24 mouse cellular contexts compared by ENCODE assay signal in genomic region chr9:51455690-51456089, GRCm38 (mm10).
DNase-seq lines count a peak whose midpoint lies in the region; ATAC-seq and TF ChIP-seq lines count a peak whose summit lies in the region.
"Had no signal": no experiment of that assay in that cellular context is flagged by ENCODE, and none has a peak within 500 bp of the region (broad histone marks: within the 10 kb centered on the region; RNA-seq: fewer than 3 reads in every experiment).

No protein-coding gene starts in this region.

- no peak for TF ChIP-seq CTCF in lung, adult 2 months (IDR thresholded peaks at IDR 0.05; ENCODE audit: insufficient read depth, low read length)

- H3K9ac ChIP-seq in embryonic facial prominence, embryonic 13.5 days, result no peak overlapping the region
- H3K9ac ChIP-seq in hindbrain, embryonic 12.5 days, result no peak overlapping the region
- H3K9ac ChIP-seq in hindbrain, embryonic 13.5 days, result no peak overlapping the region
- H3K9ac ChIP-seq in lung, embryonic 16.5 days (ENCODE audit: low read length), result no peak overlapping the region
- H3K9ac ChIP-seq in liver, embryonic 12.5 days, result no peak overlapping the region
- H3K9ac ChIP-seq: embryonic facial prominence, embryonic 12.5 days; forebrain, embryonic 13.5 days; liver, embryonic 15.5 days; midbrain, embryonic 15.5 days; neural tube, embryonic 12.5 days had no signal

- no peak for ATAC-seq in embryonic facial prominence, embryonic 13.5 days (ENCODE audit: insufficient number of reproducible peaks, insufficient read depth, low FRiP score, low TSS enrichment, low read depth)
- ATAC-seq in hindbrain, embryonic 12.5 days (ENCODE audit: low FRiP score), result no peak
- no peak for ATAC-seq in hindbrain, embryonic 13.5 days (ENCODE audit: low FRiP score)
- ATAC-seq in lung, embryonic 16.5 days (ENCODE audit: low read depth), result no peak
- no peak for ATAC-seq in liver, embryonic 12.5 days
- ATAC-seq: forebrain, embryonic 13.5 days; midbrain, embryonic 15.5 days had no signal

- WGBS in embryonic facial prominence, embryonic 13.5 days, result 37% methylated on average over 2 of the region's 2 CpGs
- WGBS in embryonic facial prominence, embryonic 10.5 days, result 57% methylated on average over 2 of the region's 2 CpGs
- 25% methylated on average over 2 of the region's 2 CpGs for WGBS in hindbrain, embryonic 12.5 days
- WGBS in hindbrain, embryonic 13.5 days, result 25% methylated on average over 2 of the region's 2 CpGs
- 40% methylated on average over 2 of the region's 2 CpGs for WGBS in lung, embryonic 16.5 days
- WGBS in lung, adult 2 months, result 51% methylated on average over 2 of the region's 2 CpGs
- 63% methylated on average over 2 of the region's 2 CpGs for WGBS in liver, embryonic 12.5 days (ENCODE audit: insufficient replicate concordance)

- no peaks in the 10 kb centered on the region for H3K9me3 ChIP-seq in embryonic facial prominence, embryonic 13.5 days
- H3K9me3 ChIP-seq in embryonic facial prominence, embryonic 10.5 days, result no peaks in the 10 kb centered on the region
- no peaks in the 10 kb centered on the region for H3K9me3 ChIP-seq in hindbrain, embryonic 12.5 days (replicated peaks)
- H3K9me3 ChIP-seq in hindbrain, embryonic 13.5 days, result no peaks in the 10 kb centered on the region
- no peaks in the 10 kb centered on the region for H3K9me3 ChIP-seq in lung, embryonic 16.5 days (ENCODE audit: control insufficient read depth, low read length)
- H3K9me3 ChIP-seq in liver, embryonic 12.5 days (replicated peaks), result no peaks in the 10 kb centered on the region
- H3K9me3 ChIP-seq: embryonic facial prominence, embryonic 12.5 days; forebrain, embryonic 13.5 days; liver, embryonic 15.5 days; megakaryocyte, embryonic 14.5 days; midbrain, embryonic 15.5 days; neural tube, embryonic 12.5 days had no signal

- DNase-seq in embryonic facial prominence, embryonic 10.5 days (ENCODE audit: low spot score), result no peak
- no peak for DNase-seq in lung, adult 2 months
- DNase-seq in layer of hippocampus, adult 9-10 months (ENCODE audit: low spot score), result no peak
- DNase-seq: cerebellum, adult 11-12 months; cerebellum, postnatal 14 days; gastrocnemius, postnatal 10 days; heart, postnatal 36 days; kidney, adult 9 months; kidney, postnatal 25 days; lung, postnatal 36 days; right cerebral cortex, postnatal 14 days; thymus, adult 2 months had no signal

- H3K36me3 ChIP-seq in embryonic facial prominence, embryonic 13.5 days, result no peaks in the 10 kb centered on the region
- H3K36me3 ChIP-seq in embryonic facial prominence, embryonic 10.5 days (replicated peaks), result no peaks in the 10 kb centered on the region
- H3K36me3 ChIP-seq in hindbrain, embryonic 12.5 days, result no peaks in the 10 kb centered on the region
- H3K36me3 ChIP-seq in hindbrain, embryonic 13.5 days, result no peaks in the 10 kb centered on the region
- H3K36me3 ChIP-seq in lung, embryonic 16.5 days (ENCODE audit: control insufficient read depth, insufficient read depth, low read length), result no peaks in the 10 kb centered on the region
- no peaks in the 10 kb centered on the region for H3K36me3 ChIP-seq in liver, embryonic 12.5 days
- H3K36me3 ChIP-seq: embryonic facial prominence, embryonic 12.5 days; liver, embryonic 15.5 days; midbrain, embryonic 15.5 days; neural tube, embryonic 12.5 days had no signal

- no peaks in the 10 kb centered on the region for H3K27me3 ChIP-seq in embryonic facial prominence, embryonic 13.5 days
- no peaks in the 10 kb centered on the region for H3K27me3 ChIP-seq in embryonic facial prominence, embryonic 10.5 days (replicated peaks; ENCODE audit: low read depth, poor library complexity, severe bottlenecking)
- no peaks in the 10 kb centered on the region for H3K27me3 ChIP-seq in hindbrain, embryonic 12.5 days
- H3K27me3 ChIP-seq in hindbrain, embryonic 13.5 days, result no peaks in the 10 kb centered on the region
- H3K27me3 ChIP-seq in lung, embryonic 16.5 days (ENCODE audit: control insufficient read depth, insufficient read depth, low read depth, low read length), result no peaks in the 10 kb centered on the region
- H3K27me3 ChIP-seq in liver, embryonic 12.5 days (replicated peaks), result no peaks in the 10 kb centered on the region
- H3K27me3 ChIP-seq: embryonic facial prominence, embryonic 12.5 days; forebrain, embryonic 13.5 days; liver, embryonic 15.5 days; megakaryocyte, embryonic 14.5 days; midbrain, embryonic 15.5 days; neural tube, embryonic 12.5 days had no signal

- peak overlapping the region; percentile 28; the same call in 1 of the 2 replicates for H3K27ac ChIP-seq in embryonic facial prominence, embryonic 13.5 days
- H3K27ac ChIP-seq in embryonic facial prominence, embryonic 10.5 days (replicated peaks), result no peak overlapping the region
- peak overlapping the region; percentile 14; the same call in 1 of the 2 replicates for H3K27ac ChIP-seq in hindbrain, embryonic 12.5 days
- no peak overlapping the region for H3K27ac ChIP-seq in hindbrain, embryonic 13.5 days
- H3K27ac ChIP-seq in lung, embryonic 16.5 days (ENCODE audit: low read length), result peak overlapping the region; percentile 23
- no peak overlapping the region for H3K27ac ChIP-seq in liver, embryonic 12.5 days
- H3K27ac ChIP-seq: embryonic facial prominence, embryonic 12.5 days; forebrain, embryonic 13.5 days; liver, embryonic 15.5 days; midbrain, embryonic 15.5 days; neural tube, embryonic 12.5 days; stomach, postnatal 0 days had no signal

- H3K4me3 ChIP-seq in embryonic facial prominence, embryonic 13.5 days, result no peak overlapping the region
- H3K4me3 ChIP-seq in embryonic facial prominence, embryonic 10.5 days, result no peak overlapping the region
- H3K4me3 ChIP-seq in hindbrain, embryonic 12.5 days, result no peak overlapping the region
- H3K4me3 ChIP-seq in hindbrain, embryonic 13.5 days, result no peak overlapping the region
- no peak overlapping the region for H3K4me3 ChIP-seq in lung, embryonic 16.5 days (ENCODE audit: low read length)
- no peak overlapping the region for H3K4me3 ChIP-seq in lung, adult 2 months (replicated peaks; ENCODE audit: extremely low read depth, low read depth, low read length)
- H3K4me3 ChIP-seq in liver, embryonic 12.5 days, result no peak overlapping the region
- H3K4me3 ChIP-seq: embryonic facial prominence, embryonic 12.5 days; forebrain, embryonic 13.5 days; liver, embryonic 15.5 days; megakaryocyte, embryonic 14.5 days; midbrain, embryonic 15.5 days; neural tube, embryonic 12.5 days had no signal

- TF ChIP-seq POLR2A in lung, adult 2 months (IDR thresholded peaks at IDR 0.05; ENCODE audit: borderline replicate concordance, extremely low read depth, low read depth, low read length), result no peak

- H3K4me1 ChIP-seq in embryonic facial prominence, embryonic 13.5 days, result peaks cover 6% of the 10 kb centered on the region
- H3K4me1 ChIP-seq in embryonic facial prominence, embryonic 10.5 days, result no peaks in the 10 kb centered on the region
- 0 out of 2 replicates have a peak, but pooled peaks cover 5% of the 10 kb centered on the region for H3K4me1 ChIP-seq in hindbrain, embryonic 12.5 days
- H3K4me1 ChIP-seq in hindbrain, embryonic 13.5 days (replicated peaks), result peaks cover 6% of the 10 kb centered on the region
- H3K4me1 ChIP-seq in lung, embryonic 16.5 days (replicated peaks; ENCODE audit: control insufficient read depth, insufficient read depth, low read length), result peaks cover 6% of the 10 kb centered on the region; the same call in 1 of the 2 replicates
- no peaks in the 10 kb centered on the region for H3K4me1 ChIP-seq in lung, adult 2 months (ENCODE audit: control insufficient read depth, insufficient read depth, low read length)
- H3K4me1 ChIP-seq in liver, embryonic 12.5 days, result no peaks in the 10 kb centered on the region
- H3K4me1 ChIP-seq: embryonic facial prominence, embryonic 12.5 days; forebrain, embryonic 13.5 days; liver, embryonic 15.5 days; megakaryocyte, embryonic 14.5 days; midbrain, embryonic 15.5 days had no signal

- no peak overlapping the region for H3K4me2 ChIP-seq in embryonic facial prominence, embryonic 13.5 days
- no peak overlapping the region for H3K4me2 ChIP-seq in hindbrain, embryonic 12.5 days (replicated peaks)
- no peak overlapping the region for H3K4me2 ChIP-seq in hindbrain, embryonic 13.5 days
- no peak overlapping the region for H3K4me2 ChIP-seq in lung, embryonic 16.5 days (ENCODE audit: low read depth, low read length)
- H3K4me2 ChIP-seq in liver, embryonic 12.5 days, result no peak overlapping the region
- H3K4me2 ChIP-seq: embryonic facial prominence, embryonic 12.5 days; forebrain, embryonic 13.5 days; liver, embryonic 15.5 days; midbrain, embryonic 15.5 days; neural tube, embryonic 12.5 days had no signal

Comparison
In these comparisons a context has a peak if more than half of its experiments do, and no peak if none do; other contexts are left out.
1. H3K27ac ChIP-seq: peak in embryonic facial prominence, embryonic 13.5 days (single experiment), hindbrain, embryonic 12.5 days (single experiment) and lung, embryonic 16.5 days (single experiment); none in embryonic facial prominence, embryonic 10.5 days (single experiment), hindbrain, embryonic 13.5 days (single experiment) and liver, embryonic 12.5 days (single experiment).